Mouse (Mus musculus) heart, postnatal 25 days (tissue): ENCODE measurements around the gene Kcne4. TPM values are rescaled to one million over a fixed set of nuclear protein-coding genes. Genes with fewer than 3 reads are reported as not detected.

ENCODE experiments used
- DNase-seq: peaks from one replicate; pipeline ENCODE4 v3.0.0; 2022; ENCODE audit warnings: low spot score
- intact Hi-C: fragments of 180-260 bp; cut with DNase I; formaldehyde crosslinking; loops from one replicate; pipeline ENCODE4 v1.15.1; 2025
- total RNA-seq, 2 experiments: library from RNA; stranded (reverse); gene quantifications; 2 replicates each; pipeline ENCODE4 v1.2.3; 2021

Kcne4 gene
- total RNA-seq, 2 experiments from 2014 or later, result 1.2 to 2.1 TPM

GRCm38 (mm10) chr1:78852408-78853093 lies 36.0 kb downstream of the Kcne4 start:
- intact Hi-C loops, result no loop called here
- no peak for DNase-seq

GRCm38 (mm10) chr1:78853094-78853445 lies 36.5 kb downstream of the Kcne4 start:
- DNase-seq, result no peak

GRCm38 (mm10) chr1:78854306-78854705 lies 37.7 kb downstream of the Kcne4 start:
- no peak for DNase-seq
- intact Hi-C loops, result no loop called here

More at GRCm38 (mm10) chr1:78853094-78853445, 36.5 kb downstream of the Kcne4 start:
- intact Hi-C loops, result no loop called here

GRCm38 (mm10) chr1:78859573-78859972 lies 43.0 kb downstream of the Kcne4 start:
- intact Hi-C loops, result no loop called here

GRCm38 (mm10) chr1:78860056-78860455 lies 43.5 kb downstream of the Kcne4 start:
- intact Hi-C loops, result loop anchor here (5.0 kb wide), 1 partner anchor 38 kb away; no protein-coding TSS in a partner anchor
- peak; percentile 72 for DNase-seq

More at GRCm38 (mm10) chr1:78859573-78859972, 43.0 kb downstream of the Kcne4 start:
- no peak for DNase-seq

GRCm38 (mm10) chr1:78862281-78862680 lies 45.7 kb downstream of the Kcne4 start:
- peak; percentile 52 for DNase-seq
- intact Hi-C loops, result loop anchor here (5.0 kb wide), 1 partner anchor 40 kb away; no protein-coding TSS in a partner anchor

- DNase-seq, result peak; percentile 47
- intact Hi-C loops, result loop anchor here (5.0 kb wide), 1 partner anchor 42 kb away; no protein-coding TSS in a partner anchor
Measured at GRCm38 (mm10) chr1:78863833-78864232, 47.3 kb downstream of the Kcne4 start.

GRCm38 (mm10) chr1:78864351-78864750 lies 47.8 kb downstream of the Kcne4 start:
- intact Hi-C loops, result loop anchor here (5.0 kb wide), 1 partner anchor 42 kb away; no protein-coding TSS in a partner anchor

GRCm38 (mm10) chr1:78864799-78865346 lies 48.3 kb downstream of the Kcne4 start:
- DNase-seq, result no peak
- intact Hi-C loops, result loop anchor here (5.0 kb wide), 1 partner anchor 43 kb away; no protein-coding TSS in a partner anchor

More at GRCm38 (mm10) chr1:78864351-78864750, 47.8 kb downstream of the Kcne4 start:
- DNase-seq, result peak; percentile 38

- no peak for DNase-seq
- intact Hi-C loops, result no loop called here
Measured at GRCm38 (mm10) chr1:78865991-78866390, 49.4 kb downstream of the Kcne4 start.

- intact Hi-C loops, result no loop called here
- no peak for DNase-seq
Measured at GRCm38 (mm10) chr1:78866455-78866854, 49.9 kb downstream of the Kcne4 start.

Other genes with a start within 250 kb of the Kcne4 start
- 1 to 10 TPM; 3.7 to 4.4 TPM for gene Acsl3, start 158.9 kb upstream of the Kcne4 start, total RNA-seq
- 1 to 10 TPM; 1.0 to 1.3 TPM for gene Utp14b, start 158.7 kb upstream of the Kcne4 start, total RNA-seq